Mouse (Mus musculus) myocyte (in vitro differentiated cells): ENCODE measurements around the gene 4921524J17Rik.

ENCODE experiments used
- POLR2A ChIP-seq: IDR thresholded peaks from one replicate; pipeline ENCODE4 v1.6.1; 2011; ENCODE audit warnings: low read depth, mild to moderate bottlenecking, control low read depth, moderate library complexity; ENCODE audit not compliant: insufficient read length
- TCF12 ChIP-seq: IDR thresholded peaks from one replicate; pipeline ENCODE4 v1.6.1; 2011; ENCODE audit warnings: mild to moderate bottlenecking, control low read depth; ENCODE audit not compliant: poor library complexity, insufficient read depth, severe bottlenecking

DNA sequence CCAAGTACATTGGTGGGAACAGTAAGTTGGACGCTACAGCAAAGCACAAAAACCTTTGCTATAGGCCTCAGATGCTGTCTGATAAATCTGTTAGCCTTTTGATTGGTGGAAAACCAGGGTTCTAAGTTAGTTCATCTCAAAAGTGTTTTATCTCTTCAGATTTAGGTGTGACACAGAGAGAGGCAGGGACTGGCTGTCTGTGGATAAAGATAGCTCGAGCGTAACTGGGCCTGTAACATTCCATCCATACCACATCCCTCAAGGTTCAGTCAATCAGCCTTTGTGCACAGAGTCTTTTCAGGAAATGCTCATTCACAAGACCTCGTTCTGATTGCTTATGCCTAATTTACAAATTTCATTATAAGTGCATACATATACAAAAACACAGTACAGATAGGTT is 3.4 kb downstream of the 4921524J17Rik start:
- TF ChIP-seq POLR2A (no peak), TCF12 (no peak)
